Mouse (Mus musculus) embryonic stem cell, embryonic (primary cell): ENCODE data around the gene Dip2b.
"Not testable (repeated sequence)": the region's sequence is repeated elsewhere in the genome, so short reads cannot be mapped to it uniquely, and the experiment has no call there.

Experiments
- CTCF ChIA-PET, 4 experiments: fragments of 300-600 bp in 2 of 4; fragments of 350-600 bp in 2 of 4; sonication (Branson Sonifier 250); formaldehyde crosslinking; loops; one replicate each; lab custom pipeline; 2022; ENCODE audit warnings: inconsistent platforms in 2 of 4; lab: Charles Lee
- POLR2A ChIA-PET, 4 experiments: fragments of 300-600 bp in 2 of 4; fragments of 350-600 bp in 2 of 4; sonication (Branson Sonifier 250); formaldehyde crosslinking; loops; one replicate each; lab custom pipeline; 2022; ENCODE audit warnings: antibody characterized with exemption in 4 of 4, inconsistent platforms in 1 of 4; lab: Charles Lee

The Dip2b gene

GRCm38 (mm10) chr15:100257305-100257704, 218.8 kb downstream of the Dip2b start:
- ChIA-PET CTCF (no interaction called here), POLR2A (interaction anchor here (0.5 to 6.6 kb wide), 27 partner anchors 8 to 862 kb away, joined by 3 to 175 read pairs (median 8); partner anchors contain the start of genes Tmprss12 (in 3 of the 4) and Atf1 (in 2 of the 4))

- CTCF ChIA-PET: interaction anchor here in 2 of 4 experiments (0.5 to 0.7 kb wide), 2 partner anchors 14 to 533 kb away, joined by 3 to 4 read pairs; partner anchors contain the start of gene Cox14 (in 1 of the 2)
Measured at GRCm38 (mm10) chr15:100258646-100259425, 220.4 kb downstream of the Dip2b start.

GRCm38 (mm10) chr15:100260351-100260750, 221.9 kb downstream of the Dip2b start:
- POLR2A ChIA-PET: interaction anchor here in 2 of 4 experiments (2.5 to 6.6 kb wide), 7 partner anchors 9 to 30 kb away, joined by 11 to 175 read pairs (median 73); no protein-coding TSS in a partner anchor
- CTCF ChIA-PET: not testable (repeated sequence)

More at GRCm38 (mm10) chr15:100258646-100259425, 220.4 kb downstream of the Dip2b start:
- POLR2A ChIA-PET: interaction anchor here (0.6 to 6.6 kb wide), 28 partner anchors 9 to 69 kb away, joined by 3 to 175 read pairs (median 4); partner anchors contain the start of genes Atf1 (in 2 of the 4) and Tmprss12 (in 2 of the 4)

GRCm38 (mm10) chr15:100263246-100263905, 224.9 kb downstream of the Dip2b start:
- ChIA-PET POLR2A (interaction anchor here in 3 of 4 experiments (0.6 to 10.8 kb wide), 31 partner anchors 8 to 63 kb away, joined by 3 to 283 read pairs (median 6); partner anchors contain the start of genes Mettl7a1 (in 2 of the 3), Atf1 (in 1 of the 3) and Tmprss12 (in 1 of the 3)), CTCF (interaction anchor here (0.6 to 1.9 kb wide), 17 partner anchors 9 to 1632 kb away, joined by 3 to 6 read pairs (median 3); partner anchors contain the start of genes Mettl7a1 (in 1 of the 4) and Tmprss12 (in 1 of the 4))

GRCm38 (mm10) chr15:100265586-100266325, 227.3 kb downstream of the Dip2b start:
- ChIA-PET CTCF (no interaction called here), POLR2A (interaction anchor here in 3 of 4 experiments (0.7 to 10.8 kb wide), 18 partner anchors 7 to 42 kb away, joined by 3 to 283 read pairs (median 6); partner anchors contain the start of genes Tmprss12 (in 2 of the 3), Atf1 (in 1 of the 3) and Mettl7a1 (in 1 of the 3))

GRCm38 (mm10) chr15:100268916-100269315, 230.5 kb downstream of the Dip2b start:
- POLR2A ChIA-PET: interaction anchor here (0.6 to 10.8 kb wide), 47 partner anchors 10 to 394 kb away, joined by 3 to 283 read pairs (median 13); partner anchors contain the start of genes Tmprss12 (in 4 of the 4), Atf1 (in 2 of the 4), Mettl7a1 (in 2 of the 4) and Lima1 (in 1 of the 4)
- CTCF ChIA-PET: interaction anchor here in 1 of 4 experiments (0.6 kb wide), 1 partner anchor 538 kb away, joined by 8 read pairs; no protein-coding TSS in a partner anchor
